Mouse (Mus musculus) C2C12 (cell line): Measurements from ENCODE around the gene Efl1.

ENCODE experiments used
- CEBPB ChIP-seq: IDR thresholded peaks from one replicate; pipeline ENCODE4 v1.6.1; 2011; ENCODE audit warnings: low read depth, mild to moderate bottlenecking, control low read depth, moderate library complexity
- CTCF ChIP-seq: IDR thresholded peaks from one replicate; pipeline ENCODE4 v1.5.1; 2011; ENCODE audit not compliant: control insufficient read depth, insufficient read depth, insufficient read length
- FOSL1 ChIP-seq: IDR thresholded peaks from one replicate; pipeline ENCODE4 v1.8.0; 2011; ENCODE audit warnings: mild to moderate bottlenecking, low read length; ENCODE audit not compliant: poor library complexity, insufficient read depth, severe bottlenecking
- MAX ChIP-seq: IDR thresholded peaks from one replicate; pipeline ENCODE4 v1.6.1; 2011; ENCODE audit warnings: mild to moderate bottlenecking, control low read depth
- MYOD1 ChIP-seq: IDR thresholded peaks from one replicate; pipeline ENCODE4 v1.6.1; 2011; ENCODE audit warnings: low read depth; ENCODE audit not compliant: control insufficient read depth, insufficient read length
- MYOG ChIP-seq: IDR thresholded peaks from one replicate; pipeline ENCODE4 v1.6.1; 2011; ENCODE audit not compliant: control insufficient read depth, insufficient read length; ENCODE audit errors: extremely low read depth
- USF1 ChIP-seq: IDR thresholded peaks from one replicate; pipeline ENCODE4 v1.6.1; 2011; ENCODE audit warnings: low read depth, mild to moderate bottlenecking, control low read depth, moderate library complexity

- TF ChIP-seq CTCF (no peak), MAX (no peak), MYOD1 (no peak), CEBPB (no peak), USF1 (no peak), MYOG (no peak), FOSL1 (no peak)
Measured at GRCm38 (mm10) chr7:82752171-82753085, 104.0 kb downstream of the Efl1 start.
